Mouse (Mus musculus) thymus, adult 2 months (tissue): Measurements from ENCODE around the gene Maoa. TPM values are rescaled to one million over a fixed set of nuclear protein-coding genes. Genes with fewer than 3 reads are reported as not detected.

ENCODE experiments used
- DNase-seq: peaks from one replicate; pipeline ENCODE4 v3.0.0; 2021
- H3K27ac ChIP-seq: fragments of 200-500 bp; 2 replicates; pipeline ENCODE4 v1.5.1; 2012; ENCODE audit warnings: low read length, control low read depth; ENCODE audit not compliant: control insufficient read depth, insufficient read depth
- H3K27me3 ChIP-seq: fragments of 200-500 bp; 2 replicates; pipeline ENCODE4 v1.6.1; 2012; ENCODE audit warnings: mild to moderate bottlenecking, low read length, moderate library complexity, mixed read lengths; ENCODE audit not compliant: control insufficient read depth, insufficient read depth
- H3K36me3 ChIP-seq: fragments of 200-500 bp; 2 replicates; pipeline ENCODE4 v1.6.1; 2012; ENCODE audit warnings: mild to moderate bottlenecking, low read length, moderate library complexity; ENCODE audit not compliant: control insufficient read depth, insufficient read depth
- H3K4me1 ChIP-seq: fragments of 200-500 bp; replicated peaks from 2 replicates; pipeline ENCODE4 v1.6.1; 2012; ENCODE audit warnings: low read length; ENCODE audit not compliant: control insufficient read depth, insufficient read depth
- H3K4me3 ChIP-seq: fragments of 200-500 bp; 2 replicates; pipeline ENCODE4 v1.5.1; 2012; ENCODE audit warnings: mild to moderate bottlenecking, low read length, control low read depth, moderate library complexity; ENCODE audit not compliant: control insufficient read depth, insufficient read depth
- CTCF ChIP-seq: fragments of 200-500 bp; IDR thresholded peaks from 2 replicates; pipeline ENCODE4 v1.5.1; 2012; ENCODE audit warnings: mild to moderate bottlenecking, control low read depth, low read length, moderate library complexity, borderline replicate concordance; ENCODE audit not compliant: control insufficient read depth, poor library complexity, insufficient read depth; ENCODE audit errors: extremely low read depth
- POLR2A ChIP-seq: fragments of 200-500 bp; IDR thresholded peaks from 2 replicates; pipeline ENCODE4 v1.6.1; 2012; ENCODE audit warnings: mild to moderate bottlenecking, low read length, control low read depth, moderate library complexity; ENCODE audit not compliant: control insufficient read depth, poor library complexity, insufficient read depth; ENCODE audit errors: extremely low read depth
- WGBS: fragments of 180-500 bp; shearing (Covaris S2); methylation state at CpG from one replicate; pipeline ENCODE4 v1.1.7; 2018; 5-methylcytosine and 5-hydroxymethylcytosine counted together
- polyA plus RNA-seq: library from polyadenylated mRNA; depleted of rRNA; stranded (reverse); fragments of >200 nt; gene quantifications from 2 replicates; pipeline ENCODE4 v1.2.3, GENCODE M21; 2012; rRNA removed

Maoa gene
- polyA plus RNA-seq, result 0.93 and 0.97 TPM in 2 replicates

DNA sequence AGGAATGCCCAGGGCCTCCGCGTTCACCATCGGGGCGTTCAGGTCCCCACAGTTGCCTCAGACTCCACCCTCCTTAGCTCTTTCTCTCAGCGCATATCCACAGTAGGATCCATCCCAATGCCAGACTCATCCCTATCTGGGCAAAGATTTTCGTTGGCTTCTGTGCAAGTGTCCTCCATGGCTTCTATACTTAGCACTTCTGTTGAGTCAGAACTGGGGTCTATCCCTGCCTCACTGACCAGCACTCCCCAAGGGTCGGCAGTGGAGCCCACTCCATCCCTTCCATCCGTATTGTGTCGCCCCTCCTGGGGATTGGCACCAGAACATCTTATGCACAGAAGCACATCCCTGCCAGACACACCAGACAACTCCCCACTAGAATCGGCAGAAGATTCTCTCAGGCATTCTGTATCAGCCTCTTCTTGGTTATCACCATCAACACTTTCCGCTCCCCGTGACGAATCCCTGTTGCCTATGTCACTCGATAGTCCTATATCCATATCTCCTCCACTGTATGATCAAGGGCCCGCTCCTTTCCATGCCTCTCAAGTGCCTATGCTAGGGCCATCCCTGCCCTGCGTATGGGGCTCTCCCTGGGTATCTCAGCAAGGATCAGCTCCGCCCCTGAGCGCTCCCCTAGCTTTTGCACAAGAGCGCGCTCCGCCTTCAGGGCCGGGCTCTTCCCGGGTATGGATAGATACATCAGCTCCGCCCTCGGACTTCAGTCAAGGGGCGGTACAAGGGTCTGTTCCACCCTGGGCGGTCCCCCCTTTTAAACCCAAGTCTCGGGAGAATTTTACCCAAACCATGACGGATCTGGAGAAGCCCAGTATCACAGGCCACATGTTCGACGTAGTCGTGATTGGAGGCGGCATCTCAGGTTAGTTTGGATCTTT, at the start of gene Maoa:
Gene Maoa (plus strand): TSS at position 665 of the 896 bp plus-strand sequence.
- DNase-seq, result peak; percentile 40
- TF ChIP-seq CTCF (no peak), POLR2A (no peak)
- Histone ChIP-seq H3K36me3 (no peaks in the 10 kb centered on the region), H3K4me1 (peaks cover 4% of the 10 kb centered on the region; the same call in 1 of the 2 replicates), H3K27me3 (no peaks in the 10 kb centered on the region), H3K4me3 (peak within 1 kb of the TSS; percentile 58), H3K27ac (no peak within 1 kb of the TSS)
- 3% methylated on average over 33 of the region's 33 CpGs for WGBS

DNA sequence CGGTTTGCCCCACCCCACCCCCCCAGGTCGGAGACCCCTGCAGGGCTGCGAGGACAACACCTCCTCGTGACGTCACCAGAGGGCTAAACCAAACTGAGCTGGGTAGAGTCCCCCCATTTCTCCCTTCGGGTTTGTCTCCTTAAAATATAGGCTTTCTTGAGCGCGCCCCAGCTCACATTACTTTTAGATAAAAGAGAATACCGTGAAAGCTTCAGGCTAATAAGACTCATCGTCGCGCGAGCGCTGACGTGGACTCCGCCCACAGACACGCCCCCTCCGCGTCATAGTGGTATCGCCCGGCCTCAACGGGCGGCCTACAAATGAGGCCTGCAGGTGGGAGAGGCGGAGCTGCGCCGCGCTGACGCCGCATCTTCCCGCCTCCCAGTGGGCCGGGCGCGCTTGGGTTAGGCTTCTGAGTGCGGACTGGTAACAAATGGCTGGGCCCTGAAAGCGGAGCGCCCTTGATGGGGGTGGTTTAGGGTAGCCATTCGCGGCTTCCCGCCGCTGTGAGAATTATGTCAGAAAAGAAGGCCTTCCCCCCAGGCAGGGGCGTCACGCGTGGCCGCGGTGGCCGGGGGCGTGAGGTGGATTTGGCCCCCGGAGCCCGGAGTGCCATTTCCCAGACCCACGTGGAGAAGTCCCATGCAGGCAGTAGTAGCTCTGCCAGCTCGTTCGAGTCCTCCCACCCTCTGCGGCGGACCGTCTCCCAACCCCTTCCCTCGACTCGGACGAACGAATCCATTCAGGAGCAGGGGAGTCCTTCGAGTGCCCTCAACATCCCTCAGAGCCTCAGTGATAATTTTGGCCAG, 1.1 kb upstream of the Maoa start:
- Histone ChIP-seq H3K36me3 (no peaks in the 10 kb centered on the region), H3K4me3 (peak overlapping the region; percentile 58), H3K27me3 (no peaks in the 10 kb centered on the region), H3K4me1 (peaks cover 4% of the 10 kb centered on the region; the same call in 1 of the 2 replicates), H3K27ac (peak overlapping the region; percentile 80)
- no peak for TF ChIP-seq CTCF
- TF ChIP-seq POLR2A, result no peak
- peak; percentile 79 for DNase-seq
- under 1% methylated on average over 59 of the region's 60 CpGs for WGBS

DNA sequence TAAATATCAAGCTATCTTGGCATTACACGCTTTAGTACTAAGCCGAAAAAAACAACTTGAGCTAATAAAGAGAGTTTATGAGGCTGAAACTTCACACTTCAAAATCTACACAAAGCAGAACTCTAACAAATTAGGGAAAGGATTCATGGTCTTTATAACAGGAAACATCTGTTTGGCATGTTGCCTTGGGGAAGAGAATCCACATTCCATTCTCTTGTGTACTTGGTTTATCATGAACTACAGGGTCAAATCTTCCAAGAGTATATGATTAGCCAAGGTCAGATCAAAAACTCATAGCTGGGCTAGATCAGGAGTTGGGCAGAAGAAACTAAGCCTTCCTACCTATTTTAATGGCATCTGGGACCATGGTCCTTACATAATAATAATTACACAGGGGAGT, 37.0 kb downstream of the Maoa start:
- 87% methylated on average over 2 of the region's 2 CpGs for WGBS
- DNase-seq, result no peak

DNA sequence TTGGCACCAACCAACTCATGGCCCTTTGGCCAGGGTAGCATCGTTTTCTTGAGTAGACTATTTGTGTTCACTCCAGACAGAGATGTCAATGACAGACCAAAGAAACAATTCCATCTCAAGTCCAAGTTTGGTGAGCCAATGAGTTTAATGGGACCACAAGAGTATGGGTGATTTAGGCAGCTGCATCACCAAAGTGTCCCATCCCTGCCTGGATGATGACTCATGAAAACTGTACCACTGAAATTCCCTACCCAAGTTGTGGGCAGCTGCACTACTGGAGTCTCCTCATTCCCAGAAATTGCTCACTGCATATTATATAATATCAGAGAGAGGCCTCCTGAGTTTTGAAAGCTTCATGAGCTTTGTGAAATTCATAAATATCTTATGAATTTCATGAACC, 86.6 kb downstream of the Maoa start:
- WGBS, result 100% methylated on average over 1 of the region's 1 CpGs
- Histone ChIP-seq H3K4me3 (no peak overlapping the region), H3K36me3 (no peaks in the 10 kb centered on the region), H3K27ac (no peak overlapping the region), H3K4me1 (no peaks in the 10 kb centered on the region), H3K27me3 (no peaks in the 10 kb centered on the region)
- TF ChIP-seq POLR2A (no peak), CTCF (no peak)
- DNase-seq, result no peak

More for the DNA sequence above, 37.0 kb downstream of the Maoa start:
- Histone ChIP-seq H3K4me1 (no peaks in the 10 kb centered on the region), H3K27ac (no peak overlapping the region), H3K4me3 (no peak overlapping the region), H3K36me3 (no peaks in the 10 kb centered on the region), H3K27me3 (no peaks in the 10 kb centered on the region)
- no peak for TF ChIP-seq POLR2A
- no peak for TF ChIP-seq CTCF

DNA sequence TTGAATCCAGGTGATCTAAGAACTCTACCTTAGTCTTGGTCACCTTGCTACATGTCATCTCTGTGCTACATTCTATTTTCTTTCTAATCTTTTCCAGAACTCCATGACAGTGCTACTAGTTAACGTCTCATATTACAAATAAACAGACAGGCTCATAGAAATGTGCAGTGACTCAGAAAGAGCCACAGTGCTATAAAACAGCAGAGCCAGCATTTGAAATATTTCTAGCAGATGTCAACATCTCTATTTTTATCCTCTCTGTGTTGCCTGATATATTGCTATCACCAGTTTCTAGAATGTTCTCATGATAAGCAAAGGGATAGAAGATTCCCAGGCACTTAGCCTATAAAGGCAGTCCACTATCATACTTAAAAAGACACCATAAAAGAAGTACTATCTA, 94.5 kb downstream of the Maoa start:
- H3K27ac ChIP-seq, result no peak overlapping the region
- WGBS, result 89% methylated on average over 1 of the region's 1 CpGs
- no peaks in the 10 kb centered on the region for H3K36me3 ChIP-seq

More for the DNA sequence above, 94.5 kb downstream of the Maoa start:
- DNase-seq, result no peak
- Histone ChIP-seq H3K27me3 (no peaks in the 10 kb centered on the region), H3K4me3 (no peak overlapping the region), H3K4me1 (no peaks in the 10 kb centered on the region)
- TF ChIP-seq CTCF (no peak), POLR2A (no peak)

Other genes starting within 250 kb of the Maoa start
- not detected in 2 replicates for gene Cypt1, start 96.8 kb upstream of the Maoa start, polyA plus RNA-seq
- gene Maob, start 197.7 kb downstream of the Maoa start, polyA plus RNA-seq, result 1.3 and 1.7 TPM in 2 replicates